Mouse (Mus musculus) forelimb bud, embryonic 11.5 days (tissue): ENCODE data around the gene Npcd.

ENCODE experiments used
- DNase-seq: peaks from one replicate; pipeline ENCODE4 v3.0.0-alpha.2; 2012; ENCODE audit warnings: low read depth, low spot score

Npcd gene

DNA sequence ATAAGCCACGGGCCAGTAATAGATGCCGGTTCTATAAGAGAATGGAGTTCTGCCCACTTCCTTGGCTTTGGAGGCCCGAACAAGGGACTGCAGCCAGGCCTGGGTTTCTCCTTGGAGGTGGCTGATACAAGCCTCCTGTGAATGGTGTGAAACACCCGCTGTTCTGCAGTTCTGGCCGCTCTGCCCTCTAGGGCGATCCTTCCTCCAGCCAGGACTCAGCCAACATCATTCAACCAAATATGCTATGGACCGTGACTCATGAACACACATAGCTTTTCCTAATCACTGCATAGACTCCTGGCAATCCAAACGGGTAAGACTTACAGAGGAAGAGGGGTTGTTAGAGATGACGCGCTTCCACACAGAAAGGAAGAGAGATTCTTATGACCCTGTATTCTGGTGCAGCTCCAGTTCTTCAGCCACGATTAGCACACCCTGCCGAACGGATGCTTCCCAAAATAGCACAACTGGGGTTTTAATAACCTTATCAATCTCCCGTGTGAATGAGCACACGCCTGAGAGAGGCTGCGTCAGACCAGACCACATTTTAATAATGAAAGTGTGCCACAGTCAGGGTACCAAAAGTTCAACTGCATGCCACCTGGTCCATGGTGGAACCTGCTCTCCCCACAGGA is 66.6 kb downstream of the Npcd start:
- no peak for DNase-seq

DNA sequence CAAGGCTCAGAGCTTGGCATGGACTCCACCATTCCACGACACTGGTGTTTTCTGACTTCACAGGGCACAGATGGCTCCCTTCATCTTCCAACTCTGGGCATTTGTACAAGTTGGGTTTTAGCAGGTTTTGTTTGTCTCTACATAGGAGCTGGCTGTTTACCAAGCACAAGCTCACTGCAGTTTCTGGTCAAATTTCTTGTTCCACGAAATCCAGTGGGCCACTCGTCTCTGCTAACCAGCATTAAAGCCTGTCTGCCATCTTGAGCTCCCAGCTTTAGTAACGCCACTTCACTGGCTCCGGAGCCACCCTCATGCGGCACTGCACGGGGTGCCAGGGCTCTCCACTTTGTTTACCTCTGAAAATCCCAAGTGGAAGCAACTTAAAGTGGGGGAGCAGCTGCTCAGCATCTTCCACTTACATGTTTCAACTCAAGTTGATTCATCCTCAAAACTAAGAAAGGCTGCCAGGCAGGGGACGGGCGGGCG is 67.4 kb downstream of the Npcd start:
- no peak for DNase-seq

DNA sequence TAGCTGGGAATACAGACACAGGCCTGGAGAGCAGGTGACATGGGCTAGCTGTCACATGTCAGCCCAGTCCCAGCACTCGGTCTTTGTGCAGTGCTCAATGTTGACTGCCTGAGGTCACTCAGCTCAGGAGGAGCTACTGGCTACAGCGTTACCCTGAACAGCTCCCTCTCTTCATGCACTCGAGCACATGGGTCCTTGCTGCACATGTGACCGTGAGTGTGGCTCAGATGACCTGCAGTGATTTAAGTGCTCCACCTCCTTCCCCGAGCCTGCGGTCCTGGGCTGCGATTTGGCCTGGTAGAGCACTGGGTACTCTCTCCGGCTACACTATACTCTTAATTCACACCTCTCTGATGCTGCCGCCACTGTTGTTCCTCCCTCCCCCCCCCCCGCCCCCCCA is 67.9 kb downstream of the Npcd start:
- no peak for DNase-seq

DNA sequence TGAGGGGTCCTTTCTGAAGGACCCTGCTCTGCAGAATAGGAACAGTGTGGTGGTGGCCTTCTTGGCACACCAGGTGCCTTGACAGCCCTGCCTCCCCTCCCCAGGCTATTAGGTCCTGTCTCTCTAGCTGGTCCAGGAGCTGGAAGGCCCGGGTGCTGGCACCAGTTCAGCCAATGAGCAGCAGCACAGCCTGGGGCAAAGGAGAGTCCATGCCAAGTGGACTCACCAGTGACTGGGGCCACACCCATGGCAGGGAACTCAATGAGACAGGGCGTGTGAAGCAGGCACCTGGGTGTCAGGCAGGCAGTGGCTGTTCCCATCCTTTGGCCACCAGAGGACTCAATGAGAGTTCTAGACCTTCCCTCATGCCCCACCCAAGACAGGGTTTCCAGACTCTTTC is 68.7 kb downstream of the Npcd start:
- no peak for DNase-seq

DNA sequence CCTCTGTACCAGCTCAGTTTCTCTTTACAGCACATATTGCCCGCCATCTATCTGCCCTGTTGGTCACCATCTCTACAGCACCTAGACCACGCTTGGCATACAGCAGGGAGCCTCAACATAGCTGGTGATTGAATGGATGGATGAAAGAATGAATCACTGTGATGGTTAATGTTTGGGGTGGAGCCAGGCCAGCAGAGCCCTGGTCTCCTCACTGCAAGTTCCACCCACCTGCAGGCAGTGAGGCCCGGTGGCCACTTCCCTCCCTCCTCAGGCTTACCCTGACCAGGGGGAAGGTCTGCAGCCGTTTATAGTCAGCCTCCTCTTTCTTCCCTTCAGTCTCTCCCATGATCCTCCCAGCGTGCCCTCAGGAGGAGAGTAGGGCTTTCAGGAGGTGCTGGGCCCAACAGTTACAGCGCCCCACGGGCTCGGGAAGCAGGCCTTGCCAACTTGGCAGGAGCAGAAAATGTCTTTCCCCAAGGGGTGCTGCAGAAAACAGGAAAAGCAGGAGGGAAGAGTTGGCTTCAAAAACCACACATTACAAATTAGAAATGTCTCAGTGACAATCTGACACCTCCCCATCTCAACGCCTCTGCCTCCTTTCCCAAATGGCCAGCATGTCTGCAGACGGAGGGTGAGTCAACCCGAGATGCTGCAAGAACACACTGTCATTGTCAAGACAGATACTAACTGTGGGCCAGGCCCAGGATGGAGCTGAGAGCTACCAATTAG is 69.3 kb downstream of the Npcd start:
- no peak for DNase-seq

DNA sequence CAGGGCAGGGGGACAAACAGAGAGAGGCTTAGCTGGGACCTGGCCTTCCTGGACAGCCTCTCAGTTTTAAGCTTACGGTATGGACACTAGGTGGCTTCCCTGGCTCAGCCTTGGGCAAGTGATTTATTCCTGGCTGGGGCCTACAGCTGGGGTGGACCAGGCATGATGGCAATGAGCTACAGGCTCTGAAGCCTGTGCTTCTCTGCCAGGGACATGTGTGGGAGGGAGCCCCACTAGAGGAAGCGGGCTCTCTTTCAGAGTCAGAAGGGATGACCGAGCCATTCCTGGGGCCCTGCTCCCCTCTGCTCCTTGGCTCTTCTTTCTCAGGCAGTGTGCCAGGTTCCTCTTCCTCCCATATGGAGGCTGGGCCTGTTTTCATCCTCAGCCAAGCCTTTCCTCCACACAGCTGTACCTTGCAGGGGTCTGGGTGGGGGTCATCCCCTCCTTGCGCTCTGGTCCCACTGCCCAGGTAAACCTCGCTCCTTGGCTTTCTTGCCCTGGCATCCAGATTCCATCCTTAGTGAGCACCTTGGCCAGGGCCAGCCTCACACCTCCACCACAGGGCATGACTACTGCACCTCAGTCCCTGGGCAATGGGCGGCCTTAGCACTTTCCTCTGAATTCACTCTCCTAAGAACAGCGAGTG is 70.3 kb downstream of the Npcd start:
- DNase-seq, result no peak

DNA sequence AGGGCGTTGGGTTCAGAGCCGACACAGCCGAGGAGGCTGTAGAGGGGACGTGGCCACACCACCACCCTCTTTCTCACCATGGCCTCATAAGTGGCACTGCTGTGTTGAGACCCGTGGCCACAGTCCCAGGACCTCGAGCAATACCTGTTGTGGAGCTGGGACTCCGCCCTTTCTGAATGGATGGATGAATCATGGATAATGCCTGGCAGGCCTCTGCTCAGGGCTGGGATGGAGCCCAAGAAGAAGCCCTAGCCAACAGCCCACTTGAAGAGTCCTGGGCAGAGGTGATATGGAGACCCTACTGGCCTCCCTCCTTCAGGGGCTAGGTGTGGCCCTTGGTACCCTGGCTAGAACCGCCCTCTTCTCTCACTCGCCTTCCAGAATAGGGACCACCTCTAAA is 71.0 kb downstream of the Npcd start:
- DNase-seq, result no peak

DNA sequence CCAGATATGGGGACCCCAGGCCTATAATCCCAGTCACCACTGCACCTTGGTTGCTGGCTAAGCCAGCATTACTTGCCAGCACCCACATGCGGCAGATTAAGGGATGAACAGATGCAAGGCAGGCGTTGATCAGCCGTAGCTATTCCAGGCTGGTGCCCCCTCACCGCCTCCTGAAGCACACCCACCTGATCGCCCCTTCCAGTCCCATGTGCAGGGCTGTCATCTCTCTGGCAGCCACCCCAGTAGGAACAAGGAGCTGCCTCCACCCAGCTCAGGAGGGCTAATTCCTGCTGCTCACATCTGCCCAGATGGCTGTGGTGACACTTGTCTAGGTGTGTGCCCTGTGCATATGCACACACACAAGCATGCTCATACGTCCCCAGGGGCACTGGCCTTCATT is 73.1 kb downstream of the Npcd start:
- no peak for DNase-seq

DNA sequence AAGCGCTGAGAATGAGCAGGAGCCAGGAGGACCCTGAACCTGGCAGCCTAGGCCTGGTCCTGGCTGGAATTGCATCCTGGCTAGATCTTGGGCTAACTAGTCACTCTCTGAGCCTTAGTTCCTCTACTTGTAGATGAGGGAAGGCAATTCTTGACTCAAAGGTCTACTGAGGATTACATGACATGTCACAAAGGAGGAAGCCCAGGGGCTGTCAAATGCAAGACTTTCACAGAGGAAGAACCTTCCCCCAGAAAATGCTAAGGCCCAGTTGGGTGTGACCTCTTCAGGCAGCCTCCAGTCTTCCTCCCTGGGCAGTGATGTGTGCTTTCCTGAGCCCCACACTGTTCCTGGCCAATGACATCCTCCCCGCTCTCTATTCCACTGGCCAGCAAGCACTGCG is 76.9 kb downstream of the Npcd start:
- DNase-seq, result no peak

DNA sequence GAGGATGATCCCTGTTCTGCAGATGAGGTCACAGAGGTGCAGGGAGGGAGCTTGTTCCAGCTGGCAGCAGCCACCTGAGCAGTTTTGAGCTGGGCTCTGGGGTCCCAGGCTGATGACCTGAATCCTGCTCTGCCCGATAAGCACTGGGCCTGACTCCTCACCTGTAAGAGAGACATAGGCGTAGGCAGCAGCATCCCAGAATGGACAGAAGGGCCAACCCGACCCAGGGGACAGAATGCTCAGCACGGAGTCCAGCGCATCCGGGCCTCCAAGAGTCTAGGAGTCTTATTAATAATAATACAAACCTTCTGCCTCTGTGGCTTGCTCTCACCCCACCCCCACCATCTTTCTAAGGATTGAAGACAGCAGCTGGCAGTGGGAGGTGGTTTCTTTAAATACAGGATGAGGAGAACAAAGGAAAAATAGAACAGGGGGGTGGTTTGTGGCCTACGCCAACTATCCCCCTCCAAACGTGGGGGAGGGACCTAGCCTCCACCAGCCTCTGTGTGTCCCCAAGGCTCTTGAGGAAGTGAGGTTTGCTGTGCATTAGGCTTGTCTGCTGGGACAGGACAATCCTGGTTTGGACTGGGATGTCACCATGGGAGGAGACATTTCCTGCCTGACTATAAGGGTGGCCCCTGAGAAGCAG is 77.9 kb downstream of the Npcd start:
- DNase-seq, result no peak

DNA sequence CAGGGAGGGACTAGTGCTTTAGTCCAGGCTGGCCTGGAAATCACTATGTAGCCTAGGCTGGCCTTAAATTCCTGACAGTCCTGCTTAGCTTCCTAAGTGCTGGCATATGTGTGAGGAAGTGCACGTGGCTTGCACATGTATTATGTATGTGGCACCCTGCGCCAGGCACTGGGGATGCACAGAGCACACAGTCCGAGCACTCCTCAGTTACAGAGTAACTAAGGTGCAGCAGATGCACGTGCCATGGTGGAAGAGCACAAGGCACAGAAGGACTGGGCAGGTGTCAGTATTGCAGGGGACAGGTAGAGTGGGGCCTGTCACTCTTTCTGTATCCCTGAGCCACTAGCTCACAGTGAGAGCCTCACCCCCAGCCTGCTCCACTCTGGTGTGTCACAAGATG is 78.9 kb downstream of the Npcd start:
- DNase-seq, result no peak

DNA sequence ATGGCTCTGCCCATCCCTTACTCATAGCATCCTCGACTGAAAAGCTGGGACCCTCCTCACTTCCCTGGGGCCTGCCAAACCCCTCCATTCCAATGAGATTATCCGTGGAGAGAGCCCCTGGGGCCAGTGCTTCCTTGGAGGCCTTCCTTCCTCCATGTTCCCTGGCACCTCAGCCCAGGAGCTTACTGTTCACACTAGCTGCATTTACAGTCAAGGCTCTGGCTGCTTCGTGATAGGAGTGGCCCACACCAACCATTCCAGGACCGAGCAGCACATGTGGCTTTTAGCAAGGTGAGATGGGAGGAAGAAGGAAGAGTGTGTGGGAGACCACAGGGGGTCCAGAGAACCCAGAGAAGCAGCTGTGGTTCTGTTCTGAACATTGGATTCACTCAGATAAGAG is 80.2 kb downstream of the Npcd start:
- DNase-seq, result no peak

DNA sequence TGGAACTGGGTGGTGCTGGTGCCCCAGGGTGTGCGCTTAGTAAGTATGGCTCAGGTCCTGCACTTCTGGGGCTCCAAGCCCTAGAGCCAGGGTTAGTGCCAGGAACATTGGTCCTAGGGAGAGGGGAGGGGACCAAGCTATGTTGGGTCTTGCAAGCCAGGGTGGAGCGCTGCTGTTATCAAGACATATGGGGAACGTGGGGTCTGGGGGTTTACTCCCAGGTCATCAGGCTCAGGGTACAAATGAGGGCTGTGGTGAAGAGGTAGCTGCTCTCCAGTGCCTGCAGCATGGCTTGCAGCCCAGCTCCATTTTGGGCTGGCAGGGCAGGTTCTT is 80.7 kb downstream of the Npcd start:
- no peak for DNase-seq

DNA sequence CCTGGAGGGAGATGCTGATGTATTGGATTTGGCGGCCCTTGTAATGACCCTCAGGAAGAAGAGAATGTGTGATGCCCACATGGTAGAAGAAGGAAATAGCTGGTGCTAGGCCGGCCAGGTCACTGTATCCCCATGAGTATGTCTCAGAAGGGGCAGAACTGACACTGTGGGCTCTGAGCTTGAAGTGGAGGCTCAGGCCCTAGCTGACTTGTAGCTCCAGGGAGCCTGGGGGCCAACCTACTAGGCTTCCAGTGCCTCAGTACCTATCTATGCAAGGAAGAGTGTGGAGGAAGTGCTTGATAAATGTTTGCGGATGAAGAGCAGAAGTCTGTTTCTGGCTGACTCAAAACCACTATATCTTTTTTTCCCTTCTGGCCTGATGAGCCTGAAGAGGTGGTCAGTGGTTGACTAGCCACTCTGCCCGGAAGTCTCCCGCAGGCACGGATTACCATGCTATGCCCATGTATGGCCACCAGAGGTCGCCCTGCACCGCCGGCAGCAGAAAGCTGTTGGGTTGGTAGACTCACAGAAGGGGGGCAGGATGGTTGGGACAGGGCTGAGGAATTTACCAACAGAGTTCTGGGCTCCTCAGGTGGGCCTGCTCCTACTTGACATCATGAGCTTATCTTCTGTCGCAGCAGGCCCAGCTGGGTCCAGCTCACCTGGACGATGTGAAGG is 81.2 kb downstream of the Npcd start:
- peak; percentile 59 for DNase-seq

DNA sequence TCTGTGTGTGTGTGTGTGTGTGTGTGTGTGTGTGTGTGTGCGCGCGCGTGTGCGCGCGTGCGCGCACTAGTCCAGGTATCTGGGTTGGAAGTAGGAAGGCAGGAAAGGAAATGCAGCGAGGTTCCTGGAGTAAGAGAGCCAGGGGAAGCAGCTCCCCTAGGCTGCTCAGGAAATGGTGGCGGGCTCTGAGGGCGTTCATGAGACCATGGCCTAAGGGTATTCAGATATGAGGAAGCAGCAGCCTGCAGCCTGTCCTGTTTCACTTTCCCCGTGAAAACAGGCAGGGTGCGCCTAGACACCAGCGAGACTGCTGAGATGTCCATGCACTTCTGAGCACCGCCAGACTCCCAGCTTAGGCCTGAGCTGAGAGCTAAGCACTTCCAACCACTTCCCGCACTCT is 82.3 kb downstream of the Npcd start:
- DNase-seq, result no peak

DNA sequence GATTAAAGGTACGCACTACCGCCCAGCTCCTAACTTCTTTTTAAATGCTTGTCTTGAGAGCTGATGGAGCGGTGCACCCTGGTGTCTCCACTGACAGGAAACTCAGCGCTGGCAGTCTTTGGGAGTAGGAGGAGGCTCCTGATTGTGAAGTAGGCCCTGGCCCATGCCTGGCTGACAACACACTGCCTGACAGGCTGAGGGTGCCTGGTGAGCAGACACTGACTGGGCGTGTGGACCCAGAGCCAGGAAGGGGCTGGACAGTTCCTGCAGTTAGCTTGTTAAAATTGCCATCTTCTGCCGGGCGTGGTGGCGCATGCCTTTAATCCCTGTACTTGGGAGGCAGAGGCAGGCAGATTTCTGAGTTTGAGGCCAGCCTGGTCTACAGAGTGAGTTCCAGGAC is 83.8 kb downstream of the Npcd start:
- no peak for DNase-seq

DNA sequence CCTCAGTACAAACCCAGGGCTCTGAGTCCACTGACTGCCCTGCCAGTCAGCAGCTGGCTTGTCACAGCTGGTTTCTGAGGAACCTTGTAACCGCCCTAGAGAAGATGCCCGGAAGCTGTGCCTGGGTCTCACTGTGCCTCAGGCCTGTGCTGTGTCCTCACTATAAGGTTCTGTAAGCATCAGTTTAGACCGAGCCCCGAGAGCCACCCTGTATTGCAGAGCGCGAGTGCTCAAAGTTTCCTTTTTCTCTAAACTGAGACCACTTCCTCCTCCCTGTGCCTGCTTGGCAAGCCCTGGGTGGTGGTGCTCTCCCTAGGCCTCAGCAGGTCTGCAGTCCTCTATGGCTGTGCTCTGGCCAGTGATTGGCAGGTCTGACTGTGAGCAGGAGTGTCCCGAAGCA is 84.9 kb downstream of the Npcd start:
- no peak for DNase-seq

DNA sequence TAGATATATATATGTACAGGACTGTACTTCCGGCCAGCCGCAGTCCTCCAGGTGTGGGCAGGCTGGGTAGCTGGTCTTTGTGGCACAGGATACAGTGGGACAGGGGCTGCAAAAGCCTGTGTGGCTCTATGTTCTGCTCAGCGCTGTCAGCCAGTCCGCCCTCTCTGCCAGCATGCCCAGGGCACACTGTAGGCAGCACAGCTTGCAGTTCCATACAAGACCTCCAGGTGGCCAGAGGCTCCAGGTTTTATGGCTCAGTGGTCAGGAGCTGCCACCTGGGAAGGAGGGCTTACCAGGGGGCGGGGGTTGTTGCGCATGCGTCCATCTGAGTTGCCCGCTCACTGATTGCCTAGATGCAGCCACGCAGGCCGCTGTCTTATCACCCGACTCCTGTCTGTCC is 86.0 kb downstream of the Npcd start:
- DNase-seq, result peak; percentile 63

DNA sequence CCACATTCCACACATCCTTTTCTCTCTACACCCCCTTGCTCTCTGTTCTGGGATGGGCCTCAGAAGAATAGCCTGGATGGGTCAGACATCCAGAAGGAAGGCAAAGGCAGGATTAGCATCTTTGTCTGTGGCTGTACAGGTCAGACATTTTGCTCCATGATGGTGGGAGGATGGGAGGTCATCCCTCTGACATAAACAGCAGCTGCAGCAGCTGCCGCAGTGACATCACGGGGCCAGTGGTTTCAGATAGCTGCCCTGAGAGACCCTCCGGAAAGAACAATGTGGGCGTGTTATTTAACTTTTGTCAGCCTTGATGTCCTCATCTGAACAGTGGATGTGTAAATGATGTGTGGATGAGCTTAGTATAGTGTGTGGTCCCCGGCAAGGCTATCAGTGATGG is 88.2 kb downstream of the Npcd start:
- no peak for DNase-seq

DNA sequence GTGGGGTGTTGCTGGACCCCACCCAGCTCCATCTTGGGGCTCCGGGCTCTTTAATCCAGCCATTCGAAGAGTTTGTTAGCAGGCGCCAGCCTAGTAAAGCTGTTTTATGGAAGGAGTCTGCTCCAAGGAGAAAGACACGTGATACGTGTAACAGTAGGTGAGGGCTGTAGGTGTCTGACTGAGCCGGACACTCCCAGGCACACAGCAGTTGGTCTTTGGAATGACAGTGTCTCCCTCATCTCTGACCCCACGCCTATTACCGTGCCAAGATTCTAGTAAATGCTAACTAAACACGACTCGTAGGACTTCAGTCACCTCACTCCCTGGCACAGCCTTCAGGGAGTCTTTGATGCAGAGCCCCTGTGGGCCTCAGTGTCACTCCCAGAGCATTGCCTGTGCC is 88.7 kb downstream of the Npcd start:
- no peak for DNase-seq

DNA sequence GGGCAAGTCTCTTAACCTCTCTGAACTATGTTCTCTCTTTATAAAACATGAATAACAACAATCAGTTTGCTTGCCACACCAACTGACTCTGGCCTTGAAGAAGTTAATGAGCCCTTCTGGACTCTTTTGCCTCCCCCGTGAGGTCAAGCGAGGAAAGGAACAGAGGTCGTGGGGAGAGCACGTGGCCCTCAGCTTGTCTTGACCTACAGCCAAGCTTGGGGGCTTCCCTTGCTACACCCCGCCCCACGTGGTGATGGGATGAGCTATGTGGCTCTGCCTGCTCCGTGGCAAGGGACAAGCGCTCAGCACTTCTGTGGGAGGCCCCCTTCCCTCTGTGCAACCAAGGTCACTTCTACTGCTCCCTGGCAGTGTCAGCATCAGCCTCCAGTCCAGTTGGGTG is 89.3 kb downstream of the Npcd start:
- DNase-seq, result no peak

DNA sequence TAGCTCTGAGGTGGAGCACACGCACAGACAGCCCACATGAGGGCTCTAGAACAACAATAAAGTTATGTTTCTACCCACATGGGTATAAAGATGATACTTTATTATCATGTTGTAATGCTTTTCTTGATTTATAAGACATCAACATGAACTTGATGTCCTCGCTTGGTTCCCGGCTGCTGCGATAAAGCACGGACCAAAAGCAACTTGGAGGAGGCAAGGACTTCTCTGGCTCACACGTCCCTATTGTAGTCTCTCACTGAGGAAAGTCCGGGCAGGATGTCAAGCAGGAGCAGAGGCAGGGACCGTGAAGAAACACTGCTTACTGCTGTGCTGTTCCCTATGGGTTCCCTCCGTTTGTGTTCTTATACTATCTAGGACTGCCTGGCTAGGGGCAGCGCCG is 90.0 kb downstream of the Npcd start:
- DNase-seq, result no peak
